Mouse (Mus musculus) megakaryocyte, embryonic 14.5 days (primary cell): ENCODE results near the gene Pde1b.

ENCODE experiments used
- FLI1 ChIP-seq: IDR thresholded peaks from 2 replicates; pipeline ENCODE4 v1.6.1; 2012; ENCODE audit warnings: low read length, inconsistent platforms, mixed read lengths
- GATA1 ChIP-seq: IDR thresholded peaks from 3 replicates; pipeline ENCODE4 v1.6.1; 2012; ENCODE audit warnings: mixed read lengths, low read length, inconsistent platforms, borderline replicate concordance

DNA sequence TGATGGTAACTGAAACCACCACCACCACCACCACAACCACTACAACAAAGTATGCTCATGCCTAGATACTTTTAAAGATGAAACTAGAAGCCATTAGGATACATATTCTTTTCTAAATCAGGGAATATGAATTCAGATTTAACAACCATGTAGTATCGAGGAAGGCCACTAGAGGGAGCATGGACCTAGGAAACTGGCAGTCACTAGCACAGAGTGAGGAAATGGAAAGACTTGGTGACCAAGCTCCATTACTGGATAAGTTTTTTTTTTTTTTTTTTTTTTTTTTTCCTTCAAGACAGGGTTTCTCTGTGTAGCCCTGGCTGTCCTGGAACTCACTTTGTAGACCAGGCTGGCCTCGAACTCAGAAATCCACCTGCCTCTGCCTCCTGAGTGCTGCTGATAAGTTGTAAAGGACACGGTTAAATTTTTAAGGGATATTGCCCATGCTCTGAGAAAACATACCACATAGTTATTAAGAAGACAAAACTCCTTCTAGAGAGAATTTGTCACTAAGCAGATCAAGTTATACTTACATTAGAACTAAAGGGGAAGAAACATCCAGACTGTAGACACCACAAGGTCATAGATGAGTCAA is 49.4 kb downstream of the Pde1b start:
- no peak for TF ChIP-seq GATA1
- TF ChIP-seq FLI1, result no peak
